Mouse (Mus musculus) liver, embryonic 14.5 days (tissue): ENCODE data around the gene H2afj. TPM values are rescaled to one million over a fixed set of nuclear protein-coding genes. Genes with fewer than 3 reads are reported as not detected.

ENCODE experiments used
- ATAC-seq: fragments of 200-750 bp; cut with Nextera tagmentation; 2 replicates; pipeline ENCODE4 v1.8.0; 2017; ENCODE audit warnings: moderate number of reproducible peaks, mild to moderate bottlenecking, moderate library complexity; ENCODE audit not compliant: insufficient read depth
- DNase-seq, 3 experiments: peaks; one replicate each; pipeline ENCODE4 v3.0.0-alpha.2; 2012 to 2013; ENCODE audit warnings: low read depth in 3 of 3, low spot score in 3 of 3
- H3K27ac ChIP-seq: fragments of 300-500 bp; sonication (generic); 2 replicates; pipeline ENCODE4 v1.5.1; 2014; ENCODE audit warnings: moderate library complexity, mild to moderate bottlenecking, control low read depth, inconsistent platforms
- H3K27me3 ChIP-seq: fragments of 300-500 bp; sonication (generic); 2 replicates; pipeline ENCODE4 v1.6.1; 2014; ENCODE audit warnings: mild to moderate bottlenecking, low read length, moderate library complexity; ENCODE audit not compliant: control insufficient read depth, insufficient read depth
- H3K36me3 ChIP-seq: fragments of 300-500 bp; sonication (generic); replicated peaks from 2 replicates; pipeline ENCODE4 v1.6.1; 2014; ENCODE audit warnings: low read depth; ENCODE audit not compliant: control insufficient read depth, insufficient read depth
- H3K4me1 ChIP-seq, 2 experiments: fragments of 200-500 bp in 1 of 2; fragments of 300-500 bp in 1 of 2; sonication (generic) in 1 of 2; replicated peaks; 2 replicates each; pipeline ENCODE4 v1.6.1; 2012 to 2014; ENCODE audit warnings: antibody characterized with exemption in 1 of 2, inconsistent platforms in 1 of 2, low read length in 1 of 2; ENCODE audit not compliant: control insufficient read depth in 2 of 2, insufficient read depth in 2 of 2
- H3K4me2 ChIP-seq: fragments of 300-500 bp; sonication (generic); 2 replicates; pipeline ENCODE4 v1.6.1; 2014; ENCODE audit warnings: low read depth, mild to moderate bottlenecking, control low read depth, moderate library complexity
- H3K4me3 ChIP-seq, 2 experiments: fragments of 200-500 bp in 1 of 2; fragments of 300-500 bp in 1 of 2; sonication (generic) in 1 of 2; 2 replicates each; pipeline ENCODE4 v1.5.1; 2012 to 2014; ENCODE audit warnings: low read depth in 2 of 2, low read length in 2 of 2, mild to moderate bottlenecking in 2 of 2, control low read depth in 1 of 2, inconsistent platforms in 1 of 2, moderate library complexity in 1 of 2; ENCODE audit not compliant: insufficient read depth in 1 of 2
- H3K9ac ChIP-seq: fragments of 300-500 bp; sonication (generic); replicated peaks from 2 replicates; pipeline ENCODE4 v1.6.1; 2014; ENCODE audit warnings: mild to moderate bottlenecking, control low read depth, moderate library complexity
- H3K9me3 ChIP-seq: fragments of 300-500 bp; sonication (generic); 2 replicates; pipeline ENCODE4 v1.6.1; 2016; ENCODE audit warnings: low read length, mixed read lengths; ENCODE audit not compliant: control insufficient read depth
- CTCF ChIP-seq: IDR thresholded peaks from 2 replicates; pipeline ENCODE4 v1.5.1; 2016; ENCODE audit warnings: antibody characterized with exemption, low read depth, control low read depth
- EP300 ChIP-seq: IDR thresholded peaks from 2 replicates; pipeline ENCODE4 v1.6.1; 2016; ENCODE audit warnings: antibody characterized with exemption, low read depth
- WGBS: fragments of 180-500 bp; shearing (Covaris S2); extraction: QIAGEN DNeasy Blood & Tissue Kit; methylation state at CpG from one replicate; pipeline ENCODE4 v1.1.7; 2014; ENCODE audit not compliant: insufficient replicate concordance; 5-methylcytosine and 5-hydroxymethylcytosine counted together
- polyA plus RNA-seq, 2 experiments: library from polyadenylated mRNA; depleted of rRNA in 1 of 2; stranded (reverse) in 1 of 2; unstranded in 1 of 2; fragments of >200 nt; fragmentation: Nextera tagmentation in 1 of 2; extraction: Ambion mirVana in 1 of 2; gene quantifications; 2 replicates each; pipeline versions ENCODE4 v1.2.1 to v1.2.3; 2012 to 2014

Gene H2afj
- polyA plus RNA-seq, 2 experiments: 112 to 133 TPM

DNA sequence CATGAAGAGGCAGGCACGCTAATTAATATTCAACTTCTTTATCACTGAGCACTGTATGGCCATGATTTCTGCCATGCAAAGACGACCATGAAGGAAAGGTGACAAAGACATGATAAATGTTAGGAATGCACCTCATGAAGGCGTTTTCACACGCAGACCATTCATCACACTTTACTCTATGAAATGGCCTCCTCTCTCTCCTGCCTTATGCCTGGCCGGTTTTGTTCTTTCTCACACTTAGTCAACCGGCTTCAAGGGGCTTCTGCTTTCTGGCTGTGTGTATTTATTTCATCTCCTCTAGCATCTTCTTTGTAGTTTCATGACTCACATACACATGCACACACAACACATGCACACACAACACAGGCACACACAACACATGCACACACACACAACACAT is 6.8 kb upstream of the H2afj start:
- Histone ChIP-seq H3K4me1 (peaks cover 40 to 50% of the 10 kb centered on the region in 2 experiments), H3K36me3 (no peaks in the 10 kb centered on the region), H3K9ac (no peak overlapping the region), H3K9me3 (no peaks in the 10 kb centered on the region), H3K4me2 (peak overlapping the region; percentile 11; the same call in 1 of the 2 replicates), H3K4me3 (no peak overlapping the region), H3K27ac (peak overlapping the region; percentile 9; the same call in 1 of the 2 replicates), H3K27me3 (no peaks in the 10 kb centered on the region)
- DNase-seq: no peak
- WGBS: 62% methylated on average over 6 of the region's 6 CpGs
- ATAC-seq: no peak
- no peak for TF ChIP-seq EP300
- TF ChIP-seq CTCF: no peak

DNA sequence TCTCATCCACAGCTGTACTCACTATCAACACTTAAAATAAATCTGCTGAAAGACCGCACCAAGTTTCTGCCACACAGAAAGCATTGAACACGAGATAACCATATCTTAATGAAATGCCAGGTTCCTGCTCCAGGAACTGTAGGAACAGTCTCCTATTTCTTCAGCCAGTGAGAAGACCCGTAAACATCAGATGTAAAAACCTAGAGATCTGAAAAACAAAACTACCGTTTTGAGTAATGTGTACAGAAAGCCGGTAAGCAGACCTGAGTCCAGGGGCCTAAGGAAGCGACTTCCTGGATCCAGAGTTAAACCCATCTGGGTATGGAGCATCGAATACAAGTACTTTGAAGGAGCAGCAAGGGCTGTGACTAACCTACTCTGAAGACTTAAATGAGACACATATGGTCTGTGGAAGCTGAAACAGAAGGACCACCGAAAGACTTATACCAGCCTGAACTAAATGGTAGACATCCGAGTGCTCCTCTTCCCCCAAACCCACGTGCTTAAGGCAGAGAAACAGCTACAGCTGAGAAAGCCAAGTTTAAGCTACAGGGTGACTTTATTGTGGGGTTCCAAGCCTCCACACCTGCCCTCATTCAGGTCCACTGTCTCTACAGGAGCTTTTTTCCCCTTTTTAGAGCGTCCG is 4.8 kb upstream of the H2afj start:
- peak overlapping the region; percentile 99 for H3K9ac ChIP-seq
- peak; percentile 33 to 62 (median 46) for DNase-seq
- H3K4me3 ChIP-seq: peak overlapping the region; percentile 58 to 80
- H3K4me1 ChIP-seq: peaks cover 43 to 51% of the 10 kb centered on the region in 2 experiments
- 3% methylated on average over 12 of the region's 12 CpGs for WGBS
- no peaks in the 10 kb centered on the region for H3K9me3 ChIP-seq
- peak overlapping the region; percentile 100 for H3K27ac ChIP-seq
- no peaks in the 10 kb centered on the region for H3K36me3 ChIP-seq
- TF ChIP-seq EP300 (no peak; the same call in 1 of the 2 replicates), CTCF (no peak)
- peak overlapping the region; percentile 94 for H3K4me2 ChIP-seq
- no peaks in the 10 kb centered on the region for H3K27me3 ChIP-seq
- ATAC-seq: peak; percentile 1; the same call in 1 of the 2 replicates

DNA sequence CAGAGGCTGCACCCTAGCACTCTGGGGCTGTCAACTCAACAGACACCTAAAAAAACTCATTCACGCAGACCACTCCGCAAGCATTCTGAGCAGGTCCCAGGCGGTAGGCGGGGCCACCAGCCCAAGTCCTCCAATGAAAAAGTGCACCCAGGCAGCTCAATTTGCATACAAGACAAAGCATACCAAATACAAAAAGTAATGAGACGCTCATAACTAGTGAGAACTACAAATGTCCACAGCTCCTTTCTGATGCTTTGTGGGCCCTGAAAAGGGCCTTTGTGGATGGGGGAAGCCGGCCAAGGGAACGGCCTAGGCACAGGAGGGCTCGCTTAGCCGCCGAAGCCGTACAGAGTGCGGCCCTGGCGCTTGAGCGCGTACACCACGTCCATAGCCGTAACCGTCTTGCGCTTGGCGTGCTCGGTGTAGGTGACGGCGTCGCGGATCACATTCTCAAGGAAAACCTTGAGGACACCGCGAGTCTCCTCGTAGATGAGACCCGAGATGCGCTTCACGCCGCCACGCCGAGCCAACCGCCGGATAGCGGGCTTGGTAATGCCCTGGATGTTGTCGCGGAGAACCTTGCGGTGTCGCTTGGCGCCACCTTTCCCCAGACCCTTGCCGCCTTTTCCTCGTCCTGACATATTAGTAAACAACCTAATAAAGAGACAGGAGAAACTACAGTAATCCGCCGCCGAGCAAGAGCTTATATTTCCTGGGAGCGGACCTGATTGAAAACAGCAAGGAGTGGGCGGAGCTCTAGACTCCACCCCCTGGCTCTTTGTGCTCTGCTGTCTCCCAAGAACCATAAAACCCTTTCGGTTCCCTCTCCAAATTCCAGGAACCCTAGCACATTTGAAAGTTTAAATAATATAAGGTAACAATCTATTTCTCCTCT is 4.1 kb upstream of the H2afj start, which contains the start of gene Hist4h4:
Gene Hist4h4 (minus strand): TSS at position 677 of the 895 bp plus-strand sequence.
- peak; percentile 86 for TF ChIP-seq EP300
- TF ChIP-seq CTCF: no peak
- WGBS: under 1% methylated on average over 50 of the region's 50 CpGs
- peak within 1 kb of the TSS; percentile 58 to 80 for H3K4me3 ChIP-seq
- H3K9me3 ChIP-seq: no peaks in the 10 kb centered on the region
- peak; percentile 85 to 95 (median 92) for DNase-seq
- peak within 1 kb of the TSS; percentile 94 for H3K4me2 ChIP-seq
- H3K27ac ChIP-seq: peak within 1 kb of the TSS; percentile 100
- H3K36me3 ChIP-seq: no peaks in the 10 kb centered on the region
- peak; percentile 74 for ATAC-seq
- H3K4me1 ChIP-seq: peaks cover 38 to 46% of the 10 kb centered on the region in 2 experiments
- H3K27me3 ChIP-seq: no peaks in the 10 kb centered on the region
- peak within 1 kb of the TSS; percentile 99 for H3K9ac ChIP-seq

DNA sequence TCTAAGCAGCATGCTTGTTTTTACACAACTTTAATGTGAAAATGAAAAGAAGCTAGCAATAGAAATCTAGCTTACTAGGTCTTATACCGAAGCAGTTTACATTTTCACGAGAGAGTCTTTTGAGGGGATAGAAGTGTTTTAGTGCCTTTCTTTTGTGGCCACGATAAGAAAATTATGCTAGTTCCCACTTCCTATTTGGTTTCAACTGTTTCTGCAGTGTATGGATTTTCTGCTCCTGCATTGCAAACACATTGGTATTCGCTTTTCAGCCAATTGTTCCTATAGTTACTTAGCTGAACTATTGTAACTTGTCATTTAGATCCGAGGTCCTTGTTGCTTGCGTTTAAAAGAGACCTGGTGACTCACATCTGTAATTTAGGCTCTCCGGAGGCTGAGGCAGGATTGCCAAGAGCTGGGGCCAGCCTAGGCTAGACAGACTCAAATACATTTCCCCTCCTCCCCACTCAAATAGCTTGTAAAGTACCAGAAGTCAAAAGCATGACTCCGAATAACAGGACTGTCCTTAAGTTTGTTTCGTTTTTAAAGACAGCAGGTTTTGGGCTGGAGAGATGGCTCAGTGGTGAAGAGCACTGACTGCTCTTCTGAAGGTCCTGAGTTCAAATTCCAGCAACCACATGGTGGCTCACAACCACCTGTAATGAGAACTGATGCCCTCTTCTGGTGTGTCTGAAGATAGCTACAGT is 3.2 kb upstream of the H2afj start:
- no peak for ATAC-seq
- Histone ChIP-seq H3K9ac (peak overlapping the region; percentile 99), H3K4me3 (peak overlapping the region; percentile 58 to 80), H3K4me1 (peaks cover 38 to 47% of the 10 kb centered on the region in 2 experiments), H3K36me3 (no peaks in the 10 kb centered on the region), H3K9me3 (no peaks in the 10 kb centered on the region), H3K4me2 (peak overlapping the region; percentile 94), H3K27me3 (no peaks in the 10 kb centered on the region), H3K27ac (peak overlapping the region; percentile 100)
- no peak for TF ChIP-seq EP300
- no peak; the same call in 1 of the 2 replicates for TF ChIP-seq CTCF
- peak in 2 of 3 experiments; percentile 36 to 44 for DNase-seq
- 8% methylated on average over 9 of the region's 9 CpGs for WGBS
